Mouse (Mus musculus) thymus, adult 2 months (tissue): ENCODE data around the gene Cpsf6. TPM values are rescaled to one million over a fixed set of nuclear protein-coding genes. Genes with fewer than 3 reads are reported as not detected.

Experiments
- DNase-seq: peaks from one replicate; pipeline ENCODE4 v3.0.0; 2021
- H3K27ac ChIP-seq: fragments of 200-500 bp; 2 replicates; pipeline ENCODE4 v1.5.1; 2012; ENCODE audit warnings: low read length, control low read depth; ENCODE audit not compliant: control insufficient read depth, insufficient read depth
- H3K27me3 ChIP-seq: fragments of 200-500 bp; 2 replicates; pipeline ENCODE4 v1.6.1; 2012; ENCODE audit warnings: mild to moderate bottlenecking, low read length, moderate library complexity, mixed read lengths; ENCODE audit not compliant: control insufficient read depth, insufficient read depth
- H3K36me3 ChIP-seq: fragments of 200-500 bp; 2 replicates; pipeline ENCODE4 v1.6.1; 2012; ENCODE audit warnings: mild to moderate bottlenecking, low read length, moderate library complexity; ENCODE audit not compliant: control insufficient read depth, insufficient read depth
- H3K4me1 ChIP-seq: fragments of 200-500 bp; replicated peaks from 2 replicates; pipeline ENCODE4 v1.6.1; 2012; ENCODE audit warnings: low read length; ENCODE audit not compliant: control insufficient read depth, insufficient read depth
- H3K4me3 ChIP-seq: fragments of 200-500 bp; 2 replicates; pipeline ENCODE4 v1.5.1; 2012; ENCODE audit warnings: mild to moderate bottlenecking, low read length, control low read depth, moderate library complexity; ENCODE audit not compliant: control insufficient read depth, insufficient read depth
- CTCF ChIP-seq: fragments of 200-500 bp; IDR thresholded peaks from 2 replicates; pipeline ENCODE4 v1.5.1; 2012; ENCODE audit warnings: mild to moderate bottlenecking, control low read depth, low read length, moderate library complexity, borderline replicate concordance; ENCODE audit not compliant: control insufficient read depth, poor library complexity, insufficient read depth; ENCODE audit errors: extremely low read depth
- POLR2A ChIP-seq: fragments of 200-500 bp; IDR thresholded peaks from 2 replicates; pipeline ENCODE4 v1.6.1; 2012; ENCODE audit warnings: mild to moderate bottlenecking, low read length, control low read depth, moderate library complexity; ENCODE audit not compliant: control insufficient read depth, poor library complexity, insufficient read depth; ENCODE audit errors: extremely low read depth
- WGBS: fragments of 180-500 bp; shearing (Covaris S2); methylation state at CpG from one replicate; pipeline ENCODE4 v1.1.7; 2018; 5-methylcytosine and 5-hydroxymethylcytosine counted together
- polyA plus RNA-seq: library from polyadenylated mRNA; depleted of rRNA; stranded (reverse); fragments of >200 nt; gene quantifications from 2 replicates; pipeline ENCODE4 v1.2.3, GENCODE M21; 2012

The Cpsf6 gene
- polyA plus RNA-seq, 1 experiment: 171 TPM

DNA sequence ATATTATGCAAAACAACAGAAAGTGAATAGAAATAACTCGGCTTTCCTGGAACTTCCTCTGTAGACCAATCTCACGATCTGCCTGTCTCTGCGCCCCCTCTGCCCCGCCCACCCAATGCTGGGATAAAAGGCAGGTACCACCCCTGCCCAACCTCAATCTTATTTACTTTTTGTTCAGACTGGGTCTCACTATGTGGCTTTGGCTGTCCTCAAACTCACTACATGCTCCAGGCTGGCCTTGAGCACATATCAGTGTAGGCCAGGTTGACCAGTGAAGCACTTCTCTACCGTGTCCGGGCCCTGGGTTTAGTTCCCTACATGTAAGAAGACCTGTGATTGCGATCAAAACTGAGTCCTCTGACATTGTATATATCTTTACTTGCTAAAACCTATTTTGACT, 40.6 kb downstream of the Cpsf6 start:
- TF ChIP-seq POLR2A (no peak), CTCF (no peak)
- no peaks in the 10 kb centered on the region for H3K36me3 ChIP-seq
- no peak for DNase-seq
- H3K27ac ChIP-seq: no peak overlapping the region
- H3K27me3 ChIP-seq: no peaks in the 10 kb centered on the region; the same call in 1 of the 2 replicates
- no peaks in the 10 kb centered on the region for H3K4me1 ChIP-seq
- H3K4me3 ChIP-seq: no peak overlapping the region
- 59% methylated on average over 7 of the region's 7 CpGs for WGBS

GRCm38 (mm10) chr10:117337946-117338345, 41.9 kb downstream of the Cpsf6 start:
- TF ChIP-seq POLR2A (no peak), CTCF (no peak)
- Histone ChIP-seq H3K36me3 (no peaks in the 10 kb centered on the region), H3K4me1 (no peaks in the 10 kb centered on the region), H3K4me3 (no peak overlapping the region), H3K27me3 (no peaks in the 10 kb centered on the region; the same call in 1 of the 2 replicates), H3K27ac (no peak overlapping the region)
- DNase-seq: no peak

- Histone ChIP-seq H3K4me3 (no peak overlapping the region), H3K27ac (no peak overlapping the region), H3K4me1 (no peaks in the 10 kb centered on the region), H3K36me3 (no peaks in the 10 kb centered on the region), H3K27me3 (no peaks in the 10 kb centered on the region)
- no peak for TF ChIP-seq POLR2A
- TF ChIP-seq CTCF: no peak
- DNase-seq: no peak
- 17% methylated on average over 4 of the region's 4 CpGs for WGBS
Measured at GRCm38 (mm10) chr10:117335649-117336048, 44.2 kb downstream of the Cpsf6 start.

- H3K36me3 ChIP-seq: no peaks in the 10 kb centered on the region
- DNase-seq: peak; percentile 35
- no peak for TF ChIP-seq CTCF
- no peak for TF ChIP-seq POLR2A
Measured at GRCm38 (mm10) chr10:117330521-117330920, 49.3 kb downstream of the Cpsf6 start.

DNA sequence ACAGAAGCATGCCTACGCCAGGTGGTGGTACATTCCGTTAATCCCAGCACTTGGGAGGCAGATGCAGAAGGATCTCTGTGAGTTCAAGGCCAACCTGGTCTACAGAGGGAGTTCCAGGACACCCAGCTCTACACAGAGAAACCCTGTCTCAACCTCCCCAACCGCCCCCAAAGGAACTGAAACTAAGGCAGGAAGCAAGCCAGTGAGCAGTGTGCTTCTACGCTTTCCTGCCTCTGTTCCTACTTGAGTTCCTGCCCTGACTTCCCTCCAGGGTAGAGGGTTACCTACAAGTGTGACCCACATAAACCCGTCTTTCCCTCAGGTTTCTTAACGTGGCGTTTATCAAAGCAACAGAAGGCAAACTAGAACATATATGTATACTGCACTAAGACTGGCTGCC, 56.0 kb downstream of the Cpsf6 start:
- H3K27me3 ChIP-seq: no peaks in the 10 kb centered on the region
- no peak overlapping the region for H3K4me3 ChIP-seq
- 54% methylated on average over 7 of the region's 7 CpGs for WGBS
- no peaks in the 10 kb centered on the region for H3K4me1 ChIP-seq
- H3K27ac ChIP-seq: no peak overlapping the region
- peak; percentile 9 for DNase-seq
- no peaks in the 10 kb centered on the region for H3K36me3 ChIP-seq
- TF ChIP-seq POLR2A (no peak), CTCF (no peak)

More at GRCm38 (mm10) chr10:117330521-117330920, 49.3 kb downstream of the Cpsf6 start:
- H3K27ac ChIP-seq: no peak overlapping the region
- H3K4me3 ChIP-seq: no peak overlapping the region
- H3K27me3 ChIP-seq: no peaks in the 10 kb centered on the region
- H3K4me1 ChIP-seq: no peaks in the 10 kb centered on the region
- WGBS: 15% methylated on average over 5 of the region's 5 CpGs

DNA sequence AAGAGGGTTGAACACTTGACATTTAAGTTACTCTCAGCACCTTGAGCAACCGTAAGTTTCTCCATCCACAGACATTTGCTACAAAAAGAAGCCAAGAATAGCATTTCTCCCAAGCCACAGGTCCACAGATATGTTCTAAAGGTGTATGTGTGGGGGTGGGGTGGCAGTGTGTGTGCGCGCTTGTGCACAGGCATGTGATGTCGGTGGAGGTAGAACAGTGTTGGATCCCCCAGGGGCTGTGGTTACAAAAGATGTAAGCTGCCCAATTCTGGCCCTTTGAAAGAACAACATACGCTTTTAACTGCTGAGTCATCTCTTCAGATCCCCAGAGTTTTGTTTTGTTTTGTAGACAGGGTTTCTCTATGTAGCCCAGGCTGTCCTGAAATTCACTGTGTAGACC, 57.2 kb downstream of the Cpsf6 start:
- Histone ChIP-seq H3K27ac (no peak overlapping the region), H3K4me1 (no peaks in the 10 kb centered on the region), H3K4me3 (no peak overlapping the region), H3K36me3 (no peaks in the 10 kb centered on the region), H3K27me3 (no peaks in the 10 kb centered on the region)
- 79% methylated on average over 5 of the region's 5 CpGs for WGBS
- TF ChIP-seq CTCF: no peak
- TF ChIP-seq POLR2A: no peak
- DNase-seq: no peak

GRCm38 (mm10) chr10:117320571-117320981, 59.2 kb downstream of the Cpsf6 start:
- Histone ChIP-seq H3K36me3 (no peaks in the 10 kb centered on the region), H3K27ac (no peak overlapping the region), H3K4me3 (no peak overlapping the region), H3K4me1 (no peaks in the 10 kb centered on the region), H3K27me3 (no peaks in the 10 kb centered on the region)
- TF ChIP-seq POLR2A: no peak
- TF ChIP-seq CTCF: no peak
- WGBS: 93% methylated on average over 3 of the region's 3 CpGs
- no peak for DNase-seq
